Mouse (Mus musculus) megakaryocyte, adult 5-6 weeks (primary cell): ENCODE results near the gene 2410002F23Rik. TPM values are rescaled to one million over a fixed set of nuclear protein-coding genes. Genes with fewer than 3 reads are reported as not detected.
A peak's percentile ranks its signal among the peaks of the same experiment; 100 is the strongest.
"Not testable (repeated sequence)": the region's sequence is repeated elsewhere in the genome, so short reads cannot be mapped to it uniquely, and the experiment has no call there.

Experiments
- ATAC-seq: 2 replicates; pipeline ENCODE4 v1.8.0; 2016; ENCODE audit warnings: mild to moderate bottlenecking, inconsistent platforms; ENCODE audit not compliant: poor library complexity, severe bottlenecking
- total RNA-seq, 2 experiments: library from RNA; stranded (forward) in 1 of 2; stranded (reverse) in 1 of 2; fragments of 153-499, 151-499 nt in 1 of 2; fragments of 221-1000, 200-1000 nt in 1 of 2; gene quantifications; 2 replicates each; pipeline versions ENCODE4 v1.2.3 to v1.2.4; 2015 to 2017

Gene 2410002F23Rik
- total RNA-seq (2015) (19.9 and 20.8 TPM in 2 replicates), total RNA-seq (2017) (17.2 and 23.0 TPM in 2 replicates)

GRCm38 (mm10) chr7:44246055-44246983 lies at the start of gene 2410002F23Rik, which contains the start of gene 1700028J19Rik:
2410002F23Rik (plus strand) TSS chr7:44246722.
1700028J19Rik (minus strand) TSS chr7:44246695.
- peak; percentile 95 for ATAC-seq

GRCm38 (mm10) chr7:44197891-44198290 lies 48.6 kb upstream of the 2410002F23Rik start, which contains the start of gene Klk1b3:
Klk1b3 (plus strand) TSS chr7:44198191.
- ATAC-seq = no peak

GRCm38 (mm10) chr7:44207135-44207534 lies 39.4 kb upstream of the 2410002F23Rik start, which contains the start of gene Klk1b4:
Klk1b4 (plus strand) TSS chr7:44207435.
- not testable (repeated sequence) for ATAC-seq

GRCm38 (mm10) chr7:44208307-44208706 lies 38.2 kb upstream of the 2410002F23Rik start:
- ATAC-seq = no peak

- no peak for ATAC-seq
These were observed 30.9 kb upstream of the 2410002F23Rik start, which contains the start of gene Klk1b5 for GRCm38 (mm10) chr7:44215645-44216044. Klk1b5 (plus strand) TSS chr7:44215945.

- not testable (repeated sequence) for ATAC-seq
These were observed 24.9 kb upstream of the 2410002F23Rik start for GRCm38 (mm10) chr7:44221601-44222000.

- not testable (repeated sequence) for ATAC-seq
These were observed 24.2 kb upstream of the 2410002F23Rik start for GRCm38 (mm10) chr7:44222335-44222734.

- ATAC-seq = no peak
These were observed 21.4 kb upstream of the 2410002F23Rik start, which contains the start of gene Klk1 for GRCm38 (mm10) chr7:44225076-44225475. Klk1 (plus strand) TSS chr7:44225360.

GRCm38 (mm10) chr7:44235909-44236308 lies 10.6 kb upstream of the 2410002F23Rik start, which contains the start of gene Gm36864:
Gm36864 (plus strand) TSS chr7:44236177.
- ATAC-seq = no peak

- no peak for ATAC-seq
These were observed 6.6 kb upstream of the 2410002F23Rik start for GRCm38 (mm10) chr7:44239913-44240312.

- ATAC-seq = no peak
These were observed 5.8 kb upstream of the 2410002F23Rik start for GRCm38 (mm10) chr7:44240712-44241111.

- no peak for ATAC-seq
These were observed 5.4 kb upstream of the 2410002F23Rik start for GRCm38 (mm10) chr7:44241163-44241562.

- ATAC-seq = no peak
These were observed 2.4 kb upstream of the 2410002F23Rik start for GRCm38 (mm10) chr7:44244080-44244479.

- peak; percentile 22 for ATAC-seq
These were observed 505 bp downstream of the 2410002F23Rik start for GRCm38 (mm10) chr7:44246984-44247470.

GRCm38 (mm10) chr7:44247971-44248370 lies 1.4 kb downstream of the 2410002F23Rik start:
- no peak for ATAC-seq

GRCm38 (mm10) chr7:44249248-44249647 lies 2.7 kb downstream of the 2410002F23Rik start:
- no peak for ATAC-seq

- ATAC-seq = not testable (repeated sequence)
These were observed 4.3 kb downstream of the 2410002F23Rik start for GRCm38 (mm10) chr7:44250732-44251275.

GRCm38 (mm10) chr7:44253023-44253616 lies 6.6 kb downstream of the 2410002F23Rik start:
- ATAC-seq = no peak

GRCm38 (mm10) chr7:44254930-44255329 lies 8.4 kb downstream of the 2410002F23Rik start:
- ATAC-seq = no peak

GRCm38 (mm10) chr7:44257278-44257677 lies 10.8 kb downstream of the 2410002F23Rik start, which contains the start of gene Acp4:
Acp4 (minus strand) TSS chr7:44257378.
- no peak for ATAC-seq

- ATAC-seq = no peak
These were observed 13.9 kb downstream of the 2410002F23Rik start for GRCm38 (mm10) chr7:44260410-44260809.
